Mouse (Mus musculus) ovary, adult 18-20 months (tissue): ENCODE data around the gene Setd1b.
"Not testable (repeated sequence)": the region's sequence is repeated elsewhere in the genome, so short reads cannot be mapped to it uniquely, and the experiment has no call there.

Source experiments
- DNase-seq: peaks from one replicate; pipeline ENCODE4 v3.0.0; 2022; ENCODE audit warnings: low spot score, mixed read lengths

Gene Setd1b

GRCm38 (mm10) chr5:123162942-123163341, 20.9 kb downstream of the Setd1b start:
- DNase-seq = no peak

DNA sequence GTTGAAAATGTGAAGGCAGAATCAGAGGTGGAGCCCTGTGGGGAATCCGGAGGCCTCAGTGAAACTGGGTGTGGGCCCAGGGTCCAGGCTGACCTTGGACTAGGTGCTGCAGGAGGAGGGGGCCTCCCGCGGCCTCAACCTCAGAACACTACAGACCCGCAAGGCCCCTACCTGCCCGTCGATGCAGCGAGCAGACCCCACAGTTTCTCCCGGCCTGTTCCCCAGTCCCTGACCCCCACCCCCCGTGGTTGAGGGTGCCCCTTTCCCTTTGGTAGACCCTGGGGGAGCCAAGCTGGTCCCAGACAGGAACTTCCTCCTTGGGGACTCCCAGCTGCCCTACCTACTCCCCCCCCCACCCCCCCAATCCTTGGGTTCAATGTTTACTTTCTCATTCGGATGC, 24.4 kb downstream of the Setd1b start:
- no peak for DNase-seq

DNA sequence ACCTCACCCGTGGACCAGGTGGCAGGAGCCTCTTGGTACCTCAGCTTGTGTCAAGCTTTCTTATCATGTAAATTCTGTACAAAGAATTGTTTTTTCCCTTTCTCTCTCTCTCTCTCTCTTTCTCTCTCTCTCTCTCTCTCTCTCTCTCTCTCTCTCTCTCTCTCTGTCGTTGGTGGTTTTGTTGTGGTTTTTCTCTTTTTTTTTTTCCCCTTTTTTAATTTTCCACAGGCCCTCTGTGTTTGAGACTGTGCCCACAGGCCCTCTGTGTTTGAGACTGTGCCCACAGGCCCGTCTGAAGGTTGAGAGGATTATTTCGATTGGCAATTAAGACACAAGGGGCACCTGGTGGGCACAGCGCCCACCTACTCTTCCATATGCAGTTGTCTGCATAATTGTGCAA, 25.6 kb downstream of the Setd1b start:
- DNase-seq = no peak

GRCm38 (mm10) chr5:123169284-123169683, 27.3 kb downstream of the Setd1b start, which contains the start of gene Psmd9:
Gene Psmd9, plus strand, starts transcription at chr5:123169413.
- no peak for DNase-seq

GRCm38 (mm10) chr5:123170365-123170764, 28.4 kb downstream of the Setd1b start:
- no peak for DNase-seq

DNA sequence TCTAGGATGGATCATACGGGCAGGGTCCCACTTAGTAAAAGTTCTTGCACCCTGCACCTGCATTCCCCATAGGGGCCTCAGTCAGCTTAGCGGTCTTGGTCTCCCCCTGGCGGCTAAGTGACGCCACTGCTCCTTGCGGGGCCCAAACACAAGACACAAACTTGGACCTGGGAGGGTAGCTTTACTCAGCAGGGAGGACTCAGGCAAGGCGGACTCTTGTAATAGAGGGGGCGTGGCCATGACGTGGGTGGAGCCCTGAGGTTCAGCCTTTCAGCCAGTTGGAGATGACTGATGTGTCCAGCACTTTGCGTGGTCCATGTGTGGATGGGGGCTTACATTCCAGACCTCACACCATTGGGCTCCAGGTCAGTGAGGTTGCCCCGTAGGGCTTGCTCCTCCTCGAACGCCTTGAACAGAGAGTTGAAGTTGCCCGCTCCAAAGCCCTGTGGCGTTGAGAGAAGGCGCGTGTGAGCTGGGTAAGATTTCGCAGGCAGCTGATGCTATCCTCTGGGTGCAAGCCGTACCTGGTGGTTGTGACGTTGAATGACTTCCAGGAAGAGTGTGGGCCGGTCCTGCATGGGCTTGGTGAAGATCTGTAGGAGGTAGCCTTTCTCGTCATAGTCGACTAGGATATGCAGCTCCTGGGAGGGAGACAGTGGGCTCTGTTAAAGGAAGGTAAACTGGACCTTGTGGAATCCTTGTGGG, 29.8 kb downstream of the Setd1b start:
- DNase-seq = peak; percentile 77

GRCm38 (mm10) chr5:123178792-123179191, 36.8 kb downstream of the Setd1b start:
- no peak for DNase-seq

DNA sequence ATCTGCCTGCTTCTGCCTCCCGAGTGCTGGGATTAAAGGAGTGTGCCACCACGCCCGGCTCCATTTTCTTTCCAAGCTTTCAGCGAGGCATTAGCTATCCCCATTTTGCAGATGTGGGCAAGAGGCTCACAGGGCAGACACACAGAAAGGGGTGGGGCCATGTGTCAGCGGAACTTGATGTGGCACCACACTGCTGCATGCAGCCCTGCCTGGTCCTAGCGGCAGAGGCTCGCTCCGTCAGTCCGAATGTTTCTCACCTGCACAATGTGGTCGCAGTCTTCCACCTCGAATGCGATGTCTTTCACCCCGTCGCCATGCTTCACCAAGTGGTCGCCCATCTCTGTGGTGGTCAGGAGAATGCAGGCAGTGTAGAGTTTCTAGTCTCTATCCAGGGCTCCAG, 38.4 kb downstream of the Setd1b start:
- DNase-seq = no peak

- no peak for DNase-seq
Observed at GRCm38 (mm10) chr5:123181536-123181935, 39.5 kb downstream of the Setd1b start.

GRCm38 (mm10) chr5:123182651-123183050, 40.7 kb downstream of the Setd1b start, which contains the start of gene Hpd:
Gene Hpd, minus strand, starts transcription at chr5:123182727.
- DNase-seq = no peak

- DNase-seq = no peak
Observed at GRCm38 (mm10) chr5:123185966-123186365, 44.0 kb downstream of the Setd1b start.

- DNase-seq = no peak
Observed at GRCm38 (mm10) chr5:123187306-123187705, 45.3 kb downstream of the Setd1b start.

GRCm38 (mm10) chr5:123190912-123191311, 48.9 kb downstream of the Setd1b start:
- no peak for DNase-seq

DNA sequence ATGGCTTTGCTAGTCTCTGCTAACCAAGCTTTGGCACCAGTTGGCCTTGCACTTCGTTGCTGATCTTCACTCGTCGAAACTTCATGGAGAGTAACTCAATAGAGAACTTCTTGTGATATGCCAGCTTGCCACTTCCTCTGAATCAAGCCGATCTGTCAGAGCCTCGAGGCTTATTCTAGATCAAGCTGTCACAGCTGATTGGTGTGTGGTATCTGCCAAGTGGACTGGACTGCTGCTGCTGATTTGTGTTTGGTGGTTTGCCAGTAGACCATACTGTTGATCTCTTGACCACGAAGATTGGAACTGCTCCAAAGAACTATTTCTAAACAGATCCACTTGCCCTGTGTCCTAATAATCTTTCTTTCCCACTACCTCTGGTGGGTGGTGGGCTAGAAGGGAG, 49.4 kb downstream of the Setd1b start:
- no peak for DNase-seq

- DNase-seq = no peak
Observed at GRCm38 (mm10) chr5:123192606-123193150, 50.7 kb downstream of the Setd1b start.

DNA sequence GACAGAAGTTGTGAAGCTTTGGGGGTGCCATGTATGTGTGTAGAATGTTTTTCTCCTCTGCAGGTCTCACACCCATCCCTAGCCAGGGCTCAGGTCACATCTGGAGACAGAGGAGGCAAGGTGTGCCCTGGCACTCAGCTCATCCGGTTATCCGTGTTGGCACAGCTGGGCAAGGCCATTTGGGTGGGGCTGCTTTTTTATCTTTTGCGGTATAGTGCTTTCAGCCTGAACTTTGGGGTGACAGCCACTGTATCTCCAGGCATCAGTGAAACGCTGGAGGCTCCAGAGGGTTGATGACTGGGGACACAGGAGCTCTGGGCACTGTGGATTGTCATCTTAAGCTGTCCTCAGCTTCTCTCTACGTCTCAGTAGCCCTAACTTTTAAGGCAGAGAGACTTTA, 51.4 kb downstream of the Setd1b start:
- no peak for DNase-seq

DNA sequence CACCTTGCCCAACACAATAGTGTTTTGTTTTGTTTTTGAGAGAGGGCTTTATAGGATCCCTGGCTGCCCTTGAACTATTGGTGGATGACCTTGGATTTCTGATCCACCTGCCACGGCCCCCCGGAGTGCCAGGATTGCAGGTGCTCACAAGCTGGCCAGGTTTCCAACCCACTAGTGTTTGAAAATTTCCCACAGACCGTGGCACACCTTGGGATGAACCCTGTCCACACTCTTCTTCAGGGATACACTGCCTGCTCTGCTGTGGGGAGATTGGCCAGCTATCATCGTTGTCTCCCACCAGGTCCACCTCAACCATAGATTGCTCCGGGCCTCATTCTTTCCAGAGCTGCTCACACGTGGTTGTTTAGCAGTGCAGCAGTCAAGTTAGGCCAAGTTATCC, 52.9 kb downstream of the Setd1b start:
- DNase-seq = no peak

- no peak for DNase-seq
Observed at GRCm38 (mm10) chr5:123195500-123196000, 53.6 kb downstream of the Setd1b start.

DNA sequence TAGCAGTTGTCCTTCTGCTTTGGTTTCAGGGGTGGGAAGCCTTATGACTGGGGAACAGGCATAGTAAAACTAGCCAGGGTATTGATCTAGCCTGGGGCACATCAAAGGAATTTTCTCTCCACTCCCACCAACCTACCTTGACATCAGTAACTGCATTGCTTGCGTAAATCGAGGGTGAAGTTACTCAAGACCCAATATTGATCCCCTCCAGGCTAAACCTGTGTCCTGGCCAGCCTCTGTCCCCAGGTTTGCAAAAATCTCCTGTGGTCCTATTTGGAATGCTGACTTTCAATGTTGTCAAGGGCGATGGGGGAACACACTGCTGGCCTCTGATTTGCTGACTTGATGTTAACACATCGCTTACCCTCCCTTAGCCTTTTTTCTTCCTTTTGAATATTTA, 54.8 kb downstream of the Setd1b start:
- no peak for DNase-seq

- DNase-seq = no peak
Observed at GRCm38 (mm10) chr5:123198523-123198922, 56.5 kb downstream of the Setd1b start.

DNA sequence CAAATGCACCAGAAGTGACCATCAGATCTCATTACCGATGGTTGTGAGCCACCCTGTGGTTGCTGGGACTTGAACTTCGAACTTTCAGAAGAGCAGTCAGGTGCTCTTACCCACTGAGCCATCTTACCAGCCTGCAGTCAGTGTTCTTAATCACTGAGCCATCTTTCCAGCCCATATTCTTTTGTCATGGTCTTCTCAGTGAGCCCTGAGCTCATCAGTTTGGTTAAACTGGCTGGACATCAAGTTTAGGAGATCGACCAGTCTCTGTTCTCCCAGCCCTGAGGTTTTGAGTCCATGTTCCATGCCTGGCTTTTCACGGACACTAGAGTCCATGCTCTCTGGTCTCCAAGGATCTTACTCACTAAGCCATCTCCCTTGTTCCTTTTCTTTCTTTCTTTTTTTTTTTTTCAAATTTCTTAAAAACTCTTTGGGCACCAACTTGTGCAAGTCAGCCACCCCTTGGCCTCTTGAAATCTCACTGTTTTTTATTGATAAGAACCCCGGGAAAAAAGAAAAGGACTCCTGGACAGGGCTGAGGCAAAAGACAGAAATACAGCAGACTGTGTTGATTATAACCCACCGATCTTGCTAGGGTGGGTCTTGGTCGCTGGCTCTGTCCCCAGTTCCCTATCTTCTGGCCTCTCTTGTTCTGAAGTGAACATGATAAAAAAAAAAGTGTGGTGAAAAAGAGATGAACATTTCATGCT, 59.0 kb downstream of the Setd1b start:
- DNase-seq = not testable (repeated sequence)

DNA sequence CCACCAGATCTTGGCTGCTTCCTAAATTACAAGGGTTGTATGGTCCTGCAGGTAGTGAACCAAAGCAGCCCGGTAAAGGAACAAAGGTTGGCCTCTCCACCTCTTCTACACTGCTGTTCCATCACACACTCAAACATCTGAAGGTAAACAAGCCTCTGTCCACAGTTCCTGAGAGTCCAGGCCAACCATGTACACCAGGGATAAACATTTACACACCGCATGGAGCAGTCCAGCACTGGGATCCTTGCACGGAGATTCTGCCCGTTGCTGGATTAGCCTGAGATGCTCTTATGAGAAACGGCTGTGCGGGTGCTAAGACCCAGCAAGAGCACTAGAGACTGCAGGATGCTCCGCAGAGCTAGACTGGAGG, 59.5 kb downstream of the Setd1b start:
- no peak for DNase-seq

- DNase-seq = no peak
Observed at GRCm38 (mm10) chr5:123201987-123202386, 60.0 kb downstream of the Setd1b start.
